Mouse (Mus musculus) layer of hippocampus, postnatal 14 days (tissue): ENCODE measurements around the gene Slc7a8. TPM values are rescaled to one million over a fixed set of nuclear protein-coding genes. Genes with fewer than 3 reads are reported as not detected.

Experiments
- DNase-seq, 2 experiments: peaks; one replicate each; pipeline ENCODE4 v3.0.0; 2021 to 2022; ENCODE audit warnings: low spot score in 2 of 2, mixed read lengths in 1 of 2
- long read RNA-seq, 2 experiments: library from polyadenylated mRNA; stranded (forward); transcript quantifications; one replicate each; pipeline ENCODE4 v2.0.0; 2021
- total RNA-seq, 2 experiments: library from RNA; stranded (reverse); gene quantifications; 2 replicates each; pipeline ENCODE4 v1.2.3; 2021

Slc7a8 gene
- total RNA-seq, result 10 to 100 TPM; 66.1 to 66.2 TPM
- long read RNA-seq, experiment 1, full-length matches to known transcripts, result 23 of 40 reads
- long read RNA-seq, experiment 1, partial matches to known transcripts, result 5 of 40 reads
- long read RNA-seq, experiment 1, other reads (novel, unspliced or antisense), result 12 of 40 reads
- long read RNA-seq, experiment 2, full-length matches to known transcripts, result 25 of 58 reads
- long read RNA-seq, experiment 2, partial matches to known transcripts, result 8 of 58 reads
- long read RNA-seq, experiment 2, other reads (novel, unspliced or antisense), result 25 of 58 reads

DNA sequence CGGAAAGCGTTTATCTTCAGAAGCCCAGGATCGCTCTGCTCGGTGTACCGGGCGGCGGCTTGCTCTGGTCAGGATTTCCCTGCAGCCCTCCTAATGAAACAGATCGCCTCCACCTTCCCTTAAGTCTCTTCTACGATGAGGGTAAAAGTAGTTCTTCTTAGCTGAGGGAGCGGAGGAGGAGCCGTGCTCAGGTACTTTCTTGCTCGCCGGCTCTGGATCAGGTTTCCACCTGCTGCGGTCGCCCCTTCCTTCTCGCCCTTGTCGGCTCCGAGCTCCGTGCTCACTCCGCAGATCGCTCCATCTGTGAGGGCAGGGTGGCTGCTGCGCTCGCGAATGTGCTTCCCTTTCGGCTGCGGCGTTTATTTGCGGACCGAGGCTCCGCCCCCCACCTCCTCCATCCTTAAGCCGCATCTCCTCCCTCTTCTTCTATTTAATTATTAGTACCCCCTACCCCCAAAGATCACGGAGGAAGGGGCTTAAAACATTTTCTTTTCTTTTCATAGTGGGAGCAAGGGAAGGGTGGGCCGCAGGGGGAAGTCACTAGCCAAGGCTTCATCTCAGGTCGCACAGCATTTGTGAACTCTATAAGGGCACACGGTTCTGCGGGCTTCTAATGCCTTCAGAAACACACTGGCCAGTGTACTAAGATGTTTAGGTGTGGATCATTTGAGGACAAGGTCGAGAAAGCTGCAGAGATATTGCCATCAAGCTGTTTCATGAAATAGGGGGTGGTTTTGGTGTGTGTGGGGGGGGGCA is at the start of gene Slc7a8:
TSS of gene Slc7a8 (minus strand) at position 337 of the 756 bp plus-strand sequence.
- DNase-seq, result peak; percentile 65 to 72

DNA sequence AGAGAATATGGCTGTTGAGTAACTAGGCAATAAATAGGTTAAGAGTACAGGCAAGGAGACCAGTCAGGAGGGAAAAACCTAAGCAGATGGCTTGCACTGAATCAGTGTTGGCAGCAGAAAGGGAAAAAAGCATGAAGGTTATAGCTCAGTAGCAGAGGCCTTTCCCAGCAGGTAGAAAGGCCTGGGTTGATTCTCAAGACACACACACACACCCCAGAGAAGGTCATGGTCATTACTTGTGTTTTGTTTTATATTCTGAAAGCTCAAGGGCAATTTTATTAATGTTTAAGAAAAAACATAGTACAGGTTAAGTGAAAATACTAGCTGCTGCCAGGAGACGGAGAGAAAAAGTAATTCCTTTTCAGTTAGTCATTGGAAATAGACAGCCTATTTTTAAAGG is 42.0 kb upstream of the Slc7a8 start:
- no peak for DNase-seq

DNA sequence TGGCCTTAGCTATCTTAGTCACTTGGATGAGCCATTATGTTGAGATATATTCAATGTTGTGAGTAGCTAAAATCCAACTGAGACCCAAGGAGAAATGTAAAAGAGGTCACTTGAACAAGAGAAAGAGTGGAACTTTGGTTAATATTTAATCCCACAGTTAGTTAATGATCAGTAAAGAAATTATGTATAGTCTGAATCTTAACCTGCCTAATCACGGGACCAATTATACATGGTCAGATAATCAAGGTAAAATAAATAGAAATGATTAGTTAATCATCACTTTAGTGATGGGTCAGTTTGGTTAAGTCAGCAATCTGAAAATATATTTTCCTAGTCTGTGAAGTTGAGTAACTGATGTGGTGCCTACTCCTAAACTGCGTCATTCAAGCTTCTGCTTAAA is 40.6 kb upstream of the Slc7a8 start:
- DNase-seq, result no peak

DNA sequence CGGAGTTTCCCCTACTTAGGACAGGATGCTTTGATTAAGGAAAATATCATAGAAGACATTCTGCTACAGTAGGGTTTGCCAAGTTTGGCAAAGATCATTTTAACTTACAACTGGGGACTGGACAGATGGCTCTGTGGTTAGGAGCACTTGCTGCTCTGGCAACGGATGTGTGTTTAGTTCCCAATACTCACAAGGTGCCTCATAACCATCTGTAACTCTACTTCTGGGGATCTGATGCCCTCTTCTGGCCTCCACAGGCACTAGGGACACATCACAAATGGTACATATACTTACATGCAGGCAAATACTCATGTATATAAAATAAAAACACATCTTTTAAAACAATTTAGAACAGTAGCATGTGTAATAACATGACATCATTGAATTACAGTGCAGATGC is 36.0 kb upstream of the Slc7a8 start:
- DNase-seq, result peak; percentile 32 to 55

DNA sequence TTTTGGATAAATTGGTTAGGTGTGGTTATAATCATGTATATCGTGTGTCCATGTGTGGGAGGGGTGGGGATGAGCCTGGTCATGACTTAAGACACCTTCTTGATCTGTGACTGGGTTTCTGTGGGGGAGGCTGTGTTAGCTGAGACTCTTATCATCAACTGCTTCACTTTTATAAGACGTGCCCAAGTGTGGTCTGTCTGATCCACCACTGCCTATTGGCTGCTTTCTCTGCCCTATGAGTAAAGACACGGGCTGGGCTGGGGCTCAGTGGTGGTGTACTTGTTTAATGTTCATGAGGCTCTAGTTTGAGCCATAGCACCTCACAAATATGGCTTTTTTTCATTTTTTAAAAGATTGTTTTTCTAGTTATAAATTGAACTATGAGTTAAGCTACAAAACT is 34.0 kb upstream of the Slc7a8 start:
- no peak for DNase-seq

DNA sequence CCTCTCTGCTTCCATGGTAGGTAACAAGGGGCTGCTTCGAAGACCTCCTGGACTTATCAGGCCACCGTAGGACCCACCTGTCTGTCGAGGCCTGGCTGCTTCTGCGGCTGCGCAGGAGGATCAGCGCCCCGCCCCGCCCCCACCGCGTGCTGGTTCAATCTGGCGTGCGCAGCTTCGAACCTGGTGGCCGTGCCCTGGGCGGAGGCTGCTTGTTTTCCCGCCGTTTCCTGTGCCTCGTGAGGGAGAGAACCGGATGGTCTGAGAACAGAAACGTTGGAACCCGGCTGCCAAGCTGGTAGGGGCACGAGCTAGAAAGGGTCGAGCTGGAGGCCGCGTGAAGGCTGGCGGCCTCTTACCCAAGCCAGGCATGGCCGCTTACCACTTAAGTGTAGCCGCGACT is 32.2 kb upstream of the Slc7a8 start, which contains the start of gene Rnf212b:
TSS of gene Rnf212b (plus strand) at position 151 of the 400 bp plus-strand sequence.
- no peak for DNase-seq

DNA sequence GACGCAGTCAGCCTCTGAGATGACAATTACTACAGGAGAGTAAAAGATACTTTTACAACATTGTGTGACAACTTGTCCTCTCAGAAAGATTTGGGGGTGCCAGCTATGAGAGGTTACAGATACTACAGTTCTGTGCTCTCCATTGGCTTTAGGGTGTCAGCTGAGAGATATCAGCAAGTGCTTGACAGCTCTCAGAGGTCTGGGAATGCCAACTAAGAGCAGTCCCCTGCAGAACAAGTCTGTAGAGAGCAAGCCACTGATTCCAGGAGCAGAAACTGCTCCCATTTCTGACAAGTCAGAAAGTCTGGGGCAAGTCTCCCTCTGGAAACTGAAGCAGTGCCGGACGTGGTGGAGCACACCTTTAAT is 27.9 kb upstream of the Slc7a8 start:
- no peak for DNase-seq

DNA sequence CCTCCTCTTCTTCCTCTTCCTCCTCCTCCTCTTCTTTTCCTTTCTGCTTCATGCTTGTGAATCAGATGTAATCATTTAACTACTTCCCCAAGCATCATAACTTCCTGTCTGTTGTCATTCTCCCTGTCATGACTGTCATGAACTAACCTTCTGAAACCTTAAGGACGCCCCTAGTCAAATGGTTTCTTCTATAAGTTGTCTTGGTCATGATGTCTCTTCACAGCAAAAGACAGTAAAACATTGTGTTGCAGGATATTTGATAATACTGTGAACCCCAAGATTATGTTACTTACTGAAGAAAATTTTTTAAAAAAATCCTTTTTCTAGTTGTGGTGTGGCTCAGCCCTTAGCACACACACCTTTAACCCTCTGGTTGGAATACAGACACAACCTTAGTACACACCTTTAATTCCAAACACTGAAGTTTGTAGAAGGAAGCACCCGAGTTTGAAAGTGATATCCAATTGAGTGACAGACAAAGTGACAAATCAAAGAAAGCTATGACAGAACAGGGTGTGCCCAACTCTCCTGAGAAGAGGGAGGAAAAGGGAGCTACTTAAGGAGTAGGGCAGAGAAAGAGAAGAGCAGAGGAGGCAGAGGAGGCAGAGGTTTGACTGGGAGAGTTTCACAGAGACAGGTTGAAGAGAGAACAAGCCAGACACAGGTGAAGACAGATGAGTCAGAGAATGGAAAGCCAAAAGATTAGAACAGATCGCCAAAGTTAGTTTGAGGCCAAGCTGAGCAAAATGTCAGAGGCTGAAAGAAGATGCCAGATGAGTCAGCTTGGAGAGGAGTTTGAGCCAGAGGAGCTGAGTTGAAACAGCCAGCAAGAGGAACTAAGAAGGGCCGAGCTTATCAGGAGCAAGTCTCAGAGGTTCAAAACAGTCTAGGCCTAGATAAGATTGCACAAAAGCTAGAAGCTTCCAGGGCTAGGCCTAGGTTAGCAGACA is 27.2 kb upstream of the Slc7a8 start:
- DNase-seq, result no peak

DNA sequence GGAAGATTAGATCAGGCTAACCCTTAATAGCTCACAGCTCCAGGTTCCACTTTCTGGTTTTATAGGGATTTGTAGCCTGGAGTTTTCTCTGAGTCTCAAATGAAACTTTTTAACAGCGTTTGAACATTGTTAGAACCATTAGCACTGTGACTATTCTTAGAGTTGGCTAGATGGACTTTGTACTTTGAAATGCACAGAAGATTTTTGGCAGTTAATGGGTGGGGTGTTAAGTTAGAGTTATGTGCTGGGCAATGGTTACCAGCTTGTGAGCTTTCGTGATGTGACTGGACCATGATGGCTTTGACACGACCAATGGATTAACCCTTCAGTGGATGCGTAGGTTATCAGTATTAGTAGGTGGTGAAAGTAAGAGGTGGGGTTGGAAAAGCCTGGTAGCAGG is 24.4 kb upstream of the Slc7a8 start:
- no peak for DNase-seq

DNA sequence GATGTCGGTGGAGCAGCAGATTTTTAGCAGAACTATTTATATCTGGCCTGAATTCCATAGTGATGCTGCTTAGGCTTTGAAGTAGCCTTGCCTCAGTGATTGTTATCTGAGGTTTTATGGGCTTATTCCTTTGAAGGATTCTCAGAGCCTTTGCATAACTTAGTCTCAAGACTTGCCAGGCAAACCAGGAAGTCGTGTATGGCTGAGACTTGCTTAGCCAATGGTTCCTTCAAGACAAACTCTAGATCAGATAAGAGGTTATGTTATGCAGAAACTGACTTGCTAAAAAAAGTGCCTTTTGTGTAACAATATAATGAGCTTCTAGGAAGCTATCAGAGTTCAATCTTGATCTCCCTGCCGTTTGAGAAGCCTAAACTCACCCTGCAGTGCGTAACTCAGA is 20.7 kb upstream of the Slc7a8 start:
- DNase-seq, result no peak

DNA sequence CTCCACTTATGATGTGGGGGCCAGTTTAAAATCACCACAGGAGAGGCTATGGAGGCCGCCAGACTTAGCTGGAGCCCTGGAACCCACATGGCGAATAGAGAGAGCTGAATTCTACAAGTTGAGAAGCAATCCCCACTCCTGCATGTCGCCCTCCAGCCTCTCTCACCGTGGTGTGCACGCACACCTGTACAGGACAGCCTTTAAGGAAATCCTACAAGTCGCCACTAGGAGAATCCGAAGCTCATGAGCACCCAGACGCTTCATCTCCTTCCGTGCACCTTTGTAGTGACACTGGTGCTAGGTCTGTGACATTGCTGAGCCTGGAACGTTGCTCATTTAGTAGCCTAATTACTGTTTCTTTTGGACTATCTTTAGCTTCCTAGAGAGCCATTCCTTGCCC is 17.9 kb upstream of the Slc7a8 start:
- DNase-seq, result no peak

DNA sequence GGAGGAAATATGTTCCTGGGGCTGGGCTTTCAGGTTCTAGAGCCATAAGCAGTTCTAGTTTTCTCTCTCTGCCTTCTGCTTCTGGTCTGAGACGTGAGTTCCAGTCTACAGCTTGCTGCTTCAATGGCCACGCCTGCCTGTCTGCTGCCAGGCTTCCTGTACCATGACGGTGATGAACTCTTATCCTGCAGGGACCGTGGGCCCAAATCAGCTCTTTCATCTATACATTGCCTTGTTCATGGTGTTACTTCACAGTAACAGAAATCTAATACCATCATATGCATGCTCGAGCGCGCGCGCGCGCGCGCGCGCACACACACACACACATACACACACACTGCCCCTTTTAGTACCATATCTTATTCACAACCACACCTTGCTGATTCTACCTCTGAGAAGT is 15.0 kb upstream of the Slc7a8 start:
- DNase-seq, result no peak

DNA sequence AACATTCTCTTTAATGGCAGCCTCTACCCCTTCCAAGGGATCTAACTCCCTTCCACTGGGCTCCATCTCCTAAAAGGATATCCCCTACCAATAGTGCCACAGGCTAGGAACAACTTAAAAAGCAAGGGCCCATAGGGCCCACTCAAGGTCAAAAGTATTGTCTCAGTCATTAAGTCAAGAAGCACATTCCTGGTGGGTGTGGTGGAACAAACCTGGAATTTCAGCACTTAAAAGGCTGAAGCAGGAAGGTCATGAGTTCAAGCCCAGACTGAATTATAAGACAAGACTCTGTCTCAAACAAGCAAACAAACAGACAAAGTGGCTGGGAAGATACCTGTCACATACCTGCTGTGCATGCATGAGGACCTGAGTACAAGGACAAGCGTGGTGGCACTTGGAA is 14.2 kb upstream of the Slc7a8 start:
- DNase-seq, result no peak

DNA sequence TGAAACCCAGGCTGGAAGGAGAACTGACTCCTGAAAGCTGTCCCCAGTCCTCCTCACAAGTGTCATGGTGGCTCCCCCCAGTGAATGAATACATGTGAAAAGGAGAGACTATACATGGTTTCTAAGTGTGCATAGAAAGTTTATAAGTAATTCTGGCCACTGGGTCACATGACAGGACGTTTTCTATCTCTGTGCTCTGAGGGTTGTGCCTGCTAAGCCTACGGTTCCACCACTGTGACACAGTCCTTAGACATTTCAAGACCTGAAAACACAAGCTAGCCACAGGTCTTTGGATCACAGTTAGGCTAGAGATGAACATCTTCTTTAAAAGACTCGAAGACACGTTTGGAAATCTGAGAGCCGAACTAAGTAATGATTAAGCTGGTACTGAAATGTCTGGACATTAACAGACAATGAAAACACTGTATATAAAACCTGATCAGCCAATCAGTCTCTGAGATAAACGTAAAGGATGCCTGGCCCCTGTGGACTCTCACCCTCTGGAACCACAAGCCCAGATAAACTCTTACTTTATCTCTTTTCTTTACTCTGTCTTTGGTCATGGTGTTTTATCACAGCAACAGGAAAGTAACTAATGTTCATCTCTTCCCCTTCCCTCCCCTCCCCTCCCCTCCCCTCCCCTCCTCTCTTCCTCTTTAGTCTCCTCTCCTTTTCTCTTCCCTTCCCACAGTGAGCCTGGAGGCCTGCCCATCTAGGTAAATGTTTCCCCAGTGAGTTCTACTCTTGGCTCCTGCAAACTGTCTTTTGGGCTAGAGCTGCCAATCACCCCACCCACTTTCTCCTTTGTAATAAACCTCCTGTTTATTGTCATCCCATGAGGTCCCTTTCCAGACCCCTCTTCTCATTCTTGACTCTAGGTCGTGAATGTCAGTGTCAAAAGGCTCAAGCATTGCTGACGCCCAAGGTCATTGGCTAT is 12.4 kb upstream of the Slc7a8 start:
- DNase-seq, result no peak

DNA sequence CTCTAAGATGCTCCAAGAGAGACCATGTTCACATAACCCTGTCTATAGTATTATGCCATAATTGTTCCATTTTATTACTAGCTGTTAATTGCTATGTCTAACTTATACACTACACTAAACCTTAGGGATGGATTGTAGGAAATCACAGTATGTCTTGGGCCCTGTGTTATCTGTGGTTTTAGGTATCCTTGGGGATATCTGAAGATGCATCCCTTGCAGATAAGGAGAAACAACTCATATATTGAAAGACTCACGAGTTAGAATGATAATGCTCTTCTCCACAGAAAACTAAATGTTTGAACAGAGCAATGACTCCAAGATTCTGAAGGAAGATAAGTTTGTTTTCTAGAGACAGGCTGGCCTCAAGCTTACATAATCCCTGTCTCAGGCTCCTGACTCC is 11.6 kb upstream of the Slc7a8 start:
- no peak for DNase-seq

DNA sequence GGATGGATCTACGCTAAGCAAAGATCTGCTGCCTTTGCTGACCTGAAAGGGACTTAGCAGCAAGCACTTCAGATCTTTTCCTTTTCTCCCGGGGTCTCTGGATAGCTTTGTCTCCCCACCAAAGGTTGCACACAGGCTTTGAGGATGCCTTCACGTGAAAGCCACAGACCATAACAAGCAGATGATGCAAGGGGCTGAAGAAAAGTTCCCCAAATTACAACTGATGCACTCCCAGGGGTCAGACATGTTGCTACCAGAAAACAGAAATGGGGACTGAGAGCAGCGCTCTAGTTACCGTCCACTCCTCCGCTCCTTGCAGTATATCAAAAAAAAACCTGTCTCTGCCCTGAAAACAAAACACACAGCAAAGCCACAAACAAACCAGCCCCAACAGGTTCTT is 10.4 kb upstream of the Slc7a8 start:
- DNase-seq, result no peak

DNA sequence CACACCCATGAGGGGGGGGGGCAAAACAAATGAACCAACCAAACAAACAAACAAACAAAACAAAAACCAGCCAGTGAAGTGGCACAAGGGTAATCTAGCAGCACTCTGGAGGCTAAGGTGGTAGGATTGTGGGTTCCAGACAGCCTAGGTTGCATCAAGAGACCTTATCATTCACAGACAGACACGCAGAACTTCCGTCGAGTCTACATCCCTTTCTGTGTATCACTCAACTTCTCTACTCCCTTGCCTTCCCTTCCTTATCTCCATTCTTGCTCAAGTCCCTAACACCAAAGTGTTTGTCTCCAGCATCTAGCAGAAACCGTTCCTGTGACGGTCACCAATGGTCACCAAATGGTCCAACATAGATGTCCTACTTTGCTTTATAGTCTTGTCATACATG is 6.5 kb upstream of the Slc7a8 start:
- no peak for DNase-seq

DNA sequence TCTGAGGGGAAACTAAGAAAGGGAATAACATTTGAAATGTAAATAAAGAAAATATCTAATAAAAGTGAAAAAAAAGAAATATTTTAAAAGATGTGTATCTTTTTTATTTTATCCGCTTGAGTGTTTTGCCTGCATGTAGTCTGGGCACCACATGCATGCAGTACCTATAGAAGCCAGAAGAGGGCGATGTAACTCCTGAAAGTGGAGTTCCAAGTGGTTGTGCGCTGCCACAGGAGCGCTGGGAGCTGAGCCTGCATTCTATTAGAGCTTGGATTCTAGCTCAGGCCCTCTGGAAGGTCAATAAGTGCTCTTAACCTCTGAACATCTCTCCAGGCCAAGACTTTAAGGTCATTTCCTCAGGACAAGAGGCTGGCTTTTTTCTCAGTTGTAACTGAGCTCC is 5.5 kb upstream of the Slc7a8 start:
- no peak for DNase-seq

DNA sequence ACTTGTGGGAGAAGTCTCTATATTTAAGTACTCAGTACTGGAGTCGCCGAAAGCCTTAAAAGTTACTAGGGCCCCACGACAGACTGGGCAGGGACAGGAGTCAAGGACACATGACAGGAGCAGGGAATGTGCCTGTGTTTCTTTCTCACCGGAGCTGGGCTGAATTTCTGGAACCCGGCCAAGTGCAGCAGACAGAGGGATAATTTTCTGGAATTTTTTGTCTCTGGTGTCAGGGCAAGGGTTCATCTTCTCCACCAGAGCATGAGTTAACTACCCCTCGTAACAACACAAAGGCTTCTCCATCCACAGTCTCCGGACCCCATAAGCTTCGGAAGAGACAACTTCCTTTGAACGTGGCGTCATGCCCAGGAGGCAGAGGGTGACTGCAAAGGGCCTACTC is 4.7 kb upstream of the Slc7a8 start:
- DNase-seq, result no peak

DNA sequence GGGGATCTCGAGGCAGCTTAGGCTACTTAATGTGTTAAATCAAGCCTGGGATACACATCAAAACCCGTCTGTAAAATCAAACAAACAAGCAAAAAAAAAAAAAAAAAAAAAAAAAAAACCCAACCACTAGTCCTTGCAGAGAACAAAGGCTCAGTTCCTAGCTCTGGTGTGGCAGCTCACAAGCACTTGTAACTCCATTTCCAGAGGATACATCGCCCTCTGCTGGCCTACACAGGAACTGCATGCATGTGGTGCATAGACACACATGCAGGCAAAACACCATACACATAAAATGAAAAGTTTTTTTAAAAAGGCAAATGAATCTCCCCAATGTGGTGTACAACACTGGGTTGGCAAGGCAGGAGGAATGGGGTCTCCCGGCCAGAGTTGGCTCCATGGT is 4.2 kb upstream of the Slc7a8 start:
- peak in 1 of 2 experiments; percentile 60 for DNase-seq

DNA sequence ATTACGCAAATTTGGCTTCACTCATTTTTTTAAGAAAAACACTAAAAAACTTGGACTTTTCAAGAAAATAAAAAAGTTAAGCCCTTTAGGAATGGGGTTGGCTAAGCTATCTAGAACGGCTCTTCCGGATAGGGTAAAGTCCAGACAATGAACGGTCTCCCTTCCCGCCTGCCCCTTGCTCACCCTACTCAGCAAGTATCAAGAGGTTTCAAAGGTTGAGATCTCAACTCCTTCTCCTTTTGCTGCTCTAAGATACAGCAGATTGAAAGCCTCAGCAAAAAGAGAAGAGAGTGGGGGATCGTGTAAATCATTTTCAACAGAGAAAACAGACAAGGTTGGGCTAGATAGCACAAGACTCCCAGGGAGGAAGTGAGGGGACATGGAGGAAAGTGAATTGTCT is 1.2 kb upstream of the Slc7a8 start:
- no peak for DNase-seq
